Mouse (Mus musculus): ENCODE data around the gene Dmac1.

The Dmac1 gene

DNA sequence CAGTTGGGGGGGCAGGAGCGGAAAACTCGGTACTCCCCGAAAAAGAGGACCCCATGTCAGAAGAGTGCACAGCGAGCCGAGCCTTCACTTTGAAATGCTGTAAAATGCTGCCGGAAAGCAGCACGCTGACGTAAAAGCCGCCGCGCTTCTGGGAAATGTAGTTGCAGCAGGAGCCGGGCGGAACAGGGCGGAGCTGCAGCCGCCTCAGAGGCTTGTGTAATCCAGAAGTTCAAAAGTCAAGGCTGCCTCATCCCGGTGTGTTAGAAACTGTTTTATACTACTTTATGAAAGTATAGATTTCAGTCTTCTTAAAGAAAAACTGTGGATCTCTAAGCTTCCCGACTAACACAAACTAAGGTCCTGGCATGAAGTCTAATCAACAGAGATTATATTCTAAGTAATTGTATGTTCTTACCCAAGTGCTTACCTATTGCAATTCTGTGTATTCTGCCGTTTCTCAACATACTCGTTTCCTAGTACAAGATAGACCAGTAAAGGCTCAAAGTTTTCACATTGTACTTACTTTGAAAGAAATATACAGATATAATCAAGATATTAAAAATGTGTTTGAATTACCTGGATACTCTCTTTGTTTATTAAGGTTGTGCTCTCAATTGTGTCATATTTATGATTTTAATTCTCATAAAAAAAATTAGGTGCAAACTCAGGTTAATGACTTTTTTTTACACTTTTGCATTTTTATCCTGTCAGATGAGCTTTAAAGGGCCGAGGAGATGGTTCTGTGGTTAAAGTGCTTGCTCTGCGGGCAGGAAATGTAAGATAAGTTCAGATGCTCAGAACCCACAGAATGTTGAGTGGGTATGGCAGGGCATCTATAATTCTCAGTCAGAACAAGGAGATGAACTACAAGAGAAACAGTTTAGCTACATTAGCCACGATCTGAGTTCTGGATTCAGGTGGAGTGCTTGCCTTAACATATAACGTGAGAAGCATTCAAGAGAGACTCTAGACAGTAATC, at the start of gene Dmac1:
Dmac1 (minus strand) TSS at position 109 of the 979 bp plus-strand sequence.
- peak; percentile 95 for DNase-seq (ENCODE audit: low read depth, low spot score)

DNA sequence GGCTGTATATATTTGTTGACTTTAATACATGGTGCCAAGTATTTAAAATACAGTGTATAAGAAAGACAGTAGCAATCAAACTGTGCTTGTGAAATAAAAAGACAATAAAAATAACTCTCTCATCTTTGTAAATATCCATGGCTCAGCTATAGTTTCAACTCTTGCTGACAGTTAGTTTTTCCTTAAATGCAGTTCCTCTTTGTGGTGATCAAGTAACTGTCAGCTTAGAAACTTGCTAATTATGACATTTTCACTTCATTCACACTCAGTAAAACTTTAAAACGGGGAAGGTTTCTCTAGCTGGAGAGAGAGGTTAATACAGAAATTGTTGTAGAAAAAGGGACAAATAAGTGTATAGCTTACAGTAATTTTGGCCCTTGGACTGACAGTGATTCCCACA, 37.3 kb upstream of the Dmac1 start:
- DNase-seq (ENCODE audit: low read depth, low spot score) = no peak

DNA sequence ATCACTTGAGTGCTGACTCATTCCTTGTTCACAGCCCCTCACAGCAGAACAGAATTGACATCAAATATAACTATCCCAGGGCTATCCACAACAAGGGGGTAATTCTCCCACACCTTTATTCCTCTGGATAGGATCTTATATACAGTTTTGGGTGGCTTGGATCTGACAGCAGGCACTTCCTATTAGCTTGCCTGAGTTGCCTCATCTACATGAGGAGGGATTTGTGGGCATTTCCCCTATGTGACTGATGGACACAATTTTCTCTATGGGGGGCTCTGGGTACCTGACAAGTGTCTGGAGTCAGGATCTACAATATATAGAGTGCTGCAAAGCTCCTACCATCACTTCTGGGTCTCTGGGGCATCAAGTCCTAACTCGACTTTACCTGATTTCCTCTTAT, 36.9 kb upstream of the Dmac1 start:
- DNase-seq (ENCODE audit: low read depth, low spot score) = no peak

DNA sequence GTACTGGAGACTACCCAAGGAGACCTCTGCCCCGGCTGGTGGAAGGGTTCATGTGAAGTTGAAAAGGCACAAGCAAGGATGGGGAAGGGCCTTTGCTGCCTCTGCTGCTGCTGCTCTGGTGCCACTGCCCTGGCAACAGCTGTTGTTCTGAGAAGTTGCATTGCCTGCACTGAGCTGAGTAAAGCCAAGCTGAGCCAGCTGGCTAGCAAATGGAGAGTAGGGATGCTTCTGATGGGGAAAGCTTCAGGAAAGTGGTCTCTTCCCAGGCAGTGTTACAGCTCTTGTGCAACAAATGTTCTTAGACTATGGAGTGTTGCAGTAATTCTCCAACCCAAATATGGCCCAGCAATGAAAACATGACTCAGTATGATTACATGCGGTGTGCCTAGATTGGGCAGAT, 33.8 kb upstream of the Dmac1 start:
- DNase-seq (ENCODE audit: low read depth, low spot score) = peak; percentile 10

DNA sequence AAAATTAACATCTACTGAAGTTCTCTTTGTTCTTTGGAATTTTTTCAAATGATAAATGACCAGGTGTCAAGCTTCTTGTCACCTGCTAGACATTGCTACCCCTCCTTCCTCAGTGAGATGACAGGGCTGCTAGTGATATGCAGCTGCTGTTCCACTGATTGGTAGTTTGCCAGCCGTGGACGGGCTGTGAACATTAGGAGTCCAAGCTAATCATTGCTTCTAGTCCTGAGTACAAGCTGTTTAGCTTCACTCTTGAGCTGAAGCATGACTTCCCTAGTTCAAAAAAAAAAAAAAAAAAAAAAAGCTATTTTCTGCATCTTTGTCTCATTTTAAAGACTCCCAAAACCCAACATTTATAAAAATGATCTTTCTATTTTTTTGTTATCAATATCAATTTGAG, 33.2 kb upstream of the Dmac1 start:
- DNase-seq (ENCODE audit: low read depth, low spot score) = no peak

DNA sequence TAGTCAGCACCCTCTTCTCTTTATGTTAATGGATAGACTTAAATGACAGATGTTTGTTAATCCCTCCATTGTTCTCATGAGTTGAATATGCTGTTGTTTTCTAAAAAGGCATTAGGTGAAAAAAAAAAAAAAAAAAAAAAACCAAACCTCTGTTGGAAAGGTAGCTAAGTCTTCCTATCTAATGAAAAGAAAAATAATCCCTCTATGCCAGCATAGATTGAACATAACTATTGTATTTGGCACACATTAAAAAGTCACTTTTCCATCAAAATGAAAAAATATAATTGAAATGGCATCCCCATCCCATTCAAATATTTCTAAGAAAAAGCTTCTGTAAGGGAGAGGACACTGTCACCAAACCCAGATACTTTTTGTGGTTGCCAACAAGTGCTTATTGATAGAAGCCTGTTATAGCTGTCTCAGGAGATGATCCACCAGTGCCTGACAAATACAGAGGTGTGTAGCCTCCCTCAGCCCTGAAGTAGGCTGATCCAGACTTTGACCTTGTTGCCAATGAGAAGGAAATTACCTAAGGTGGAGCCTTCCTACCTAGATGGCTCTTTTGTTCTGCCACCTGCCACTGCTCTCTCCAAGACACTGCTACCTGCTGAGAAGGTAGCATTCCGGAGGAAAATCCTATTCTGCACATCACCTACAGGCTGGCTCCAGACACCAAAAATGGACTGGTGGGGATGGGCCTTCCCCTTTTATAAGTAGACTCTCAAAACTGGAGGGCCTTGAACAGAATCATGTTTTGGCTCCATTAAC, 22.3 kb upstream of the Dmac1 start:
- DNase-seq (ENCODE audit: low read depth, low spot score) = peak; percentile 93

DNA sequence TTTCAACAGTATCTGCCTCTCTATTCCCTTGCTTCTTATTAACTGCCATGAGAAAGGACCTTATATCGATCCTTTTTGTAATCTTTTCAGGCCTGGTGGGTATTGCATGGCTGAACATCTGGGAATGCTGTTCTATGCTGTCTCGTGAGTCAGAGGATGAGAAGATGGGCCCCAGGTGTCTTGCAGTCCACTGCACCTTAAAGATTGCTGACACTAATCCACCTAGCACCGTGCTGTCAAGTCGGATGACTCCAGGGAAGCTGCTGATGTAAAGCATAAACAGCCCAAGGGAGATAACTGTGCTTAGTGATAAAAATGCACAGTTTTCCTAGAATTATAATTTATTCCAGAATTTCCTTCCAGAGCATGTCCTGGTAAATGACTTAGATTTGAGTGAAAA, 14.2 kb upstream of the Dmac1 start:
- DNase-seq (ENCODE audit: low read depth, low spot score) = no peak

DNA sequence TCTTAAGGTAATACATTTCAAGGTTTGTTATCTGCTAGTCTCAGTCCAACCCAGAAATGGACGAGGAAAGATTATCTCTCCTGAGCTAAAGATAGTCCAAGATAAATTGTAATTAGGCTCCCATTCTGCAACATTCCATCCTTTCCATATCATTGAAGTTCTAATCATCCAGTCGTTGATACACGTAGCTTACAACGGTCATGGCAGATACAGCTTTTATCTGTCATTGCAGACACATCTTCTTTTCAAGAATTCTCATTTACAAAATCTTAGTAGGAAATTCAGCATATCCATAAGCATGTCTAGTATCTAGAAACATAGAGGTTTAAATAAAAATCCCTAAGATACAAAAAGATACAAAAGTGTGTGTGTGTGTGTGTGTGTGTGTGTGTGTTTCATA, 13.0 kb upstream of the Dmac1 start:
- no peak for DNase-seq (ENCODE audit: low read depth, low spot score)

DNA sequence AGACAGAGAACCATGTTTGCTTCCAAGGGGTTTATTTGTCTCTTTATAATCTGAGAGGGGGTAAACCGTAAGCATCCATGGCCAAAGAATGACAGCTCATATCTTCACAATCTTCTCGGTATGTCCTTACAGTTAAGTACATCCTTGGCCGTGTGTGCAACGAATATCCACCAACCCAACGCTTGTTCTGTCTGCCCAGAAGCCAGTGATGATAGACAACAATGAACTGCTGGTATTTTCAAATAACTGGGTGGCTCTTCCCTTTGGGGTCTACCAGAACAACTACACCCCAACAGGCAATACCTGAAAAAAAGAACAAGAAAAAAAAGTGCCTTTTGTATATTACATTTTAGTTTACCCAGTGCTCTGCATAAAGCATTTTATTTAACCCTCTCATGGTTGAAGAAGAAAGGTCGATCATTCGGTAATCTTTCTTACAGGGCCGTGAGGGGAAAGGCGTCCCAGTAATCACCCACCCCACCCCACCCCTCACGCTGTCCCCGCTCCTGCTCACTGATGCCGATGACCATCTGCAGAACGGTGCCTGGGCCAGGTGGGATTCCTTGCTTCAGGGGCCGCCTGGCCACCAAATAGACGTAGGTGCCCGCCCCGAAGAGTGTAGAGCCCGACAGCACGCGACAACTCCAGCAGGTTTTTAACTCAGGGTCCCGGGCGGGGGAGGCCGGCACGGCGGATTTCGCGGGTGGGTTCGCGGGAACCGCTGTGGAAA, 473 bp downstream of the Dmac1 start:
- DNase-seq (ENCODE audit: low read depth, low spot score) = no peak

DNA sequence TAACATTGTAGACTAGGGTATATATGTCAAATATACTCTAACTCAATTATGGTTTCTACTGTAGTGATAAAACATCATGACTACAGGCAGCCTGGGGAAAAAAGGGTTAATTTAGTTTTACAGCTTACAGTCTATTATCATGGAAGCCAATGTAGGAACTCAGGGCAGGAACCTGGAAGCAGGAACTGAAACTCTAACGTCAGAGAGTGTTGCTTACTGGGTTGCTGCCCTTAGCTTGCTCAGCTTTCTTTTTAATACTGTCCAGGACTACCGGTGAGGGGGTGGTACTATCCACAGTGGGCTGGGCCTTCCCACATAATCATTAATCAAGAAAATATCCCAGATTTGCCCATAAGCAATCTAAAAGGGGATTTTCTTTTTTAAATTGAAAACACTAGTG, 2.4 kb downstream of the Dmac1 start:
- no peak for DNase-seq (ENCODE audit: low read depth, low spot score)

DNA sequence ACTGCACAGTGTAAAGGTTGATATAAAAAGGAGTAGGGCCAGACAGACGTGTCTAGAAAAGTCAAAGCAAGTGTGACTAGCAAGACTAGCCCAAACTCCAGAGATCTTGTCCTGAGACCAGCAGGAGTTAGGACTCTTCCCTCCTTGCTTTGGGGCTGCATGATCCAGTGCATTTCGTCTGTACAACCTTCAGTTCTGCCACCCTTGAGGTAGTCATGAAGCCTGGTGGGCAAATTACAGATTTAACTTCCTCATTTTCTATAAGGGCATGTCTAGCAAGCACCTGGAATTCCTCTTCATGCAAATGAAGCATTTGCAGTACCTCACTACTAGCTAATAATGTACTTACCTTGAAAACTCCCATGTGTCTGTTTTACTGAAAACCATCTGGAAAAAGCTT, 10.2 kb downstream of the Dmac1 start:
- DNase-seq (ENCODE audit: low read depth, low spot score) = no peak

DNA sequence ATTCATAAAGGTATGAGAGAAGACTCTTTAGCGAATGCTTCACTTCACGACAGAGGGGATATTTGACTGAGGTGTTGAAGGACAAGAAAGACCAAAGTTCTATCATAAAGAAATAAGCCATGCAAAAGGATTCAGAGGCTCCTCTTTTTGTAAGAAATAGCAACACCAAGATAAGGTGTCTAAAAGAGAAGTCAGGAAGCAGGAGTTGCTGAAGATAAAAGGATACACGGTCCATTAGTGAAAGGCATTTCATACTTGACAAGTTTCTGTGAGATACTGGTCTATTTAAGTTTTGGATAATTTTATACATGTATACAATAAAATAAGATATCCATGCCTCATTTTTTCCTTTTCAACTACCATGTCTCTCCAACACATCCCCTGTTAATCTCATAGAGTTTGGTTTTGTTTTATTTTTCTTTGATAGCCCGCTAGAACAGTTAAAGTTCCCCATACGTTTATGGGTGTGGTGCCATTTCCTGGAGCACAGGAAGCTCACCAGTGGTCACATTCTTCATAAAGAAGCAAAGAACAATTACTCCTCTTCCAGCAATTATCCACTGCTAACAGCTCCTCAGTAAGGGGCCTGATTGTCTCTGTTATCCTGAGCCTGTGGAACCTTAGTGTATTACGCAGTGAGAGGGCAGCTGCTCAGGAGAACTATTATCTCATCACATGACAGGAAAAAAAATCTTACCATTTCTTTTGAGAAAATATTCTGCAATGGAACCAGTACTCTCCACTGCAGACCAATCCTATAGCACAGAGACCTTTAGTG, 11.1 kb downstream of the Dmac1 start:
- DNase-seq (ENCODE audit: low read depth, low spot score) = peak; percentile 73

DNA sequence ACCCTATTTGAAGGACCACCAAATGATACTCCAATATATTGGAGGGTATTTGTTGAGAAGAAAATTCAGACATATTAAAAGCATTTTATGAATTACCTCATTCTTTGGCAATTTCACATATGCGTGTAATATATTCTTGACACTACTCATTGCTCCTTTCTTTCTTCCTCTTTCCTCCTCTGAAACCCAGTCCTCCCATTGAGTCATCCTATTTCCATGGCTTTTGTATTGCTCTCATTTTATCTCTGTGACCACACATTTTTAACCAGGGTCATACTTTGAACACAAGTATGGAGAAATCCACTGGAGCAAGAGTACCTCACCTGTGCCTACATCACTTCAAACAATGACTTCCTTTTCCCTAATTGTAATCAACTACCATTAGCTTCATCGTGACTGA, 13.9 kb downstream of the Dmac1 start:
- DNase-seq (ENCODE audit: low read depth, low spot score) = no peak

DNA sequence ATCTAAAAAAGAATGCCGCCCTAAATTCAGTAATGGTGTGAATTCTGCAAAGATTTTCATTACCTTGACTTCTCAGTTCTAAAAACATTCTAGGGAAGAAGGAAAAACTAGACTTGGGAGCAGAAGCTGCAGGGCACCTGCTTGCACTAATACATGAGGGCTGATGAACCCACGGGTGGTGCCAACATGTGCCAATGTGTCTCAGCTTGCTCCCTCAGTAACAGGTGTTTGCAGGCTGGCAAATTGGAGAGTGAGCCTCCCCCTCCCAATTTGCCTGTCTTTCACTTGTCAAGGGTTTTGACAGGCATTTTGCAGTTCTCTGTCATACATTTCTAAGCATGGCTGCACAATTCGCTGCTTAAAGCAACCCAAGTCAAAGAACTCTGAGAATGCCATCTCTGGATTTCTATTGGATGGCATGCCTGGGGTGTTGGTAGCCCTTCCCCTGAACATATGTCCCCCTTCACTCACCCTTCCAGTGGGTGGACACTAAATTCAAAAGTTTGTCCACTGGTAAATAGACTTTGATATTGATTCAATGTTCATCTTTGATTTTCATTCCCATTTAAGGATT, 14.5 kb downstream of the Dmac1 start:
- DNase-seq (ENCODE audit: low read depth, low spot score) = no peak

DNA sequence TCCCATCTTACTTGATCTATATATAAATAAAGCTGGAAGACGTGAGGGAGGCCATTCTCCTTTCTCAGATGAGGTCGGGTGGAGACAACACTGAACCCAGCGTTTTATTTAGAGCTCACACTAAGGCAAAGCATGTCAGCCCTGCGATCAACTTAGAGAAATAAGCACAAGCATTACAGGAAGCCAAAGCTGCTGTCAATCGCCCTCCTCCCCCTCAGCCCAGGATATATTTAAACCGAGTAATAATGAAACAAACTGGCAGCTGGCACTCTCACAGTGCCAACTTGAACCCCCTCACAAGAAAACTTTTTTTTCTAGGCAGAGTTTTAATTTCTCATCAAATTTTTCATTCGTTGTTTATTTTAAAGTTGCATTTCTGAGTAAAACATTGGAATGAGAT, 15.7 kb downstream of the Dmac1 start:
- no peak for DNase-seq (ENCODE audit: low read depth, low spot score)

DNA sequence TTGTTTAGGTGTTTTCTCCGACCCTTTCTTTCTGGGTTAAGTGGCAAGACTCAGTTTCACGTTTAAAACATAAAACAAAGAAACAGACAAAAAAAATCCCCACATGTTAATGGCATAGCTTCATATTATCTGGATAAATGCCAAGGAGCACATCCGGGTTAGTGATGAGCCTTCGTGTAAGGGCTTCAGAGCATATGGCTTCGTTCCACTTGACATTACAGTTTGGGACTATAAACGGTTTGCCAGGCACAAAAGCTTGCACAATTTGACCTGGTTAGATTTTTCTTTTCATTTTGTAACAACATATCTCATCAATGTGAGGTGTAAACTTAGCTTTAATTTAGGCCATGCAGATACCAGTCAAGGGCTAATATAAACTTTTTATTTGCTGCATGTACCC, 17.9 kb downstream of the Dmac1 start:
- DNase-seq (ENCODE audit: low read depth, low spot score) = no peak

DNA sequence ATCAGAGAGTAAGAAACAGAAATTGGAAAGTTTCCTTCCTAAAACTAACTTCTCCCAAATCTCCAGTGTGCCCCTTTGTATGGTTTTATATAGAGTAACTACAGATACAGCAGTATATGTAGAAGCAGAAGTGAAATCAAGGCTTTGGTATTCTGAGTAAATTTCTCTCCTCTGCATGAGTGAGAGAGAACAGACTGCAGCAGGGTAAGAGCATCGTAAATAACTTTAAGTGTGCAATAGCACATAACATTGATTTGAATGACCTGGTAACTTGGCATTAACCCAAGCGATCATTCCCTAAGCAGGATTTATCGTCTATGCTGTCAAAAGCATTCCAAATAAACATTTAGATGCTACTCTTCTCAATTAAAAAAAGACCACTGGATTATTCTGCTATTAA, 18.7 kb downstream of the Dmac1 start:
- no peak for DNase-seq (ENCODE audit: low read depth, low spot score)

DNA sequence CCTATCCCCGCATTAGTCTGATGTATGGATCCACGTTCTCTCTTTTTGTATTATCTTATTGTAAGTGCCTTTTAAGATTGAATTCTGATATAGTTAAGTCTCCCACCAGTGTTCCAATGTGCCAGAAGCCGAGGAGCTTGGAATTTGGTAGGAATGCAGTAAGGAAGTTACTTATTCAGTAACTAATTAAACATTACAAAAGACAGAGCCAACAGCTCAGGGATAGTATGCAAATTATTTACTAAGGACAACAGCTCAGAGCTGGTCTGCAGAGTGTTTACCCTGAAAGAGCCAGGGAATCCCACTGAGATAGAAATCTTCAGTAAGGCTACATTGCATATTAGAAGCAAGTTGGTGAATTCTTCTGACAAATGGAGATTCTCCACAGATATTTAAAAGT, 43.5 kb downstream of the Dmac1 start:
- DNase-seq (ENCODE audit: low read depth, low spot score) = peak; percentile 44

Data from ES-CJ7 (cell line).